Mouse (Mus musculus) heart, adult 11 months (tissue): ENCODE data around the gene Atg4b.
"Not testable (repeated sequence)": the region's sequence is repeated elsewhere in the genome, so short reads cannot be mapped to it uniquely, and the experiment has no call there.

ENCODE experiments used
- DNase-seq: peaks from one replicate; pipeline ENCODE4 v3.0.0; 2022

Gene Atg4b

DNA sequence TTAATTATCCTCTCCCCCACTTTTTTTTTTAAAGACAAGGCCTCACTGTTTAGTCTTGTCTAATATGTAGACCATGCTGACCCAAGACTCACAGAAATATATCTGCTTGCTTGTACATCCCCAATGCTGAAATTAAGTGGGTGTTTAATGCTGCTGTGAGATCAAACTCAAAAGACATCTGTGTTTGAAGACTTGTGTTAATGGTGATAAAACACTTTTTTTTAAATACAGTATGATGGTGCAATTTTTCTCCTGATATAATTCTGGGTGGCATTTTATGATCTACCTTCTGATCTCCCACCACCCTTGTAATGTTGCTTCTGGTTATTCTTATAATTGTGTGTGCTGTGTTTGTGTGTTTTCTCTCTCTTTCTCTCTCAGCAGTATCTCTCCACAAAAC is 4.9 kb downstream of the Atg4b start:
- DNase-seq: no peak

DNA sequence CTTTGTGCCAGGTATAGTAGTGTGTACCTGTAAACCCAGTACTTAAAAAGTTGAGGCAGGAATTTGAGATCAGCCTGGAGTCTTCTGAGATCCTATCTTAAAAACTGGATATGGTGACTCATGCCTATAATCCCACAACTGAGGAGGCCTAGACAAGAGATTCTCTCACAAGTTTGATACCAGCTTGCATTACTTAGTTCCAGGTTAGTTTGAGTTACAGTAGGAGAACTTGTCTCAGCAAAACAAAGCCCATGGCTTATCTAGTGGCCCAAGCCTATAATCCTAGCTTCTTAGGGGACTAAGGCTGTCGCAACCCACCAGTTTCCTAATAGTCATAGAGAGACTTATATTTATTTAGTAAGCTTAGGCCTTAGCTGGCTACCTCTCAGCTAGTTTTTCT is 8.8 kb downstream of the Atg4b start:
- no peak for DNase-seq

DNA sequence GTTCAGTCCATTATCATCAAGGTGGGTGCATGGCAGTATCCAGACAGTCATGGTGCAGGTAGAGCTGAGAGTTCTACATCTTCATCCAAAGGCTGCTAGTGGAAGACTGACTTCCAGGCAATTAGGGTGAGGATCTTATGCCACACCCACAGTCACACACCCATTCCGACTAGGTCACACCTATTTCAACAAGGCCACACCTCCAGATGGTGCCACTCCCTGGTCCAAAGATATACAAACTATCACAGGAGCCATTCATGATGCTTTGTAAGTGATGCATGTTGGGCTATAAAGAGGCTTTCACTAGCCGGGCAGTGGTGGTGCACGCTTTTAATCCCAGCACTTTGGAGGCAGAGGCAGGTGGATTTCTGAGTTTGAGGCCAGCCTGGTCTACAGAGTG is 12.2 kb downstream of the Atg4b start:
- not testable (repeated sequence) for DNase-seq

DNA sequence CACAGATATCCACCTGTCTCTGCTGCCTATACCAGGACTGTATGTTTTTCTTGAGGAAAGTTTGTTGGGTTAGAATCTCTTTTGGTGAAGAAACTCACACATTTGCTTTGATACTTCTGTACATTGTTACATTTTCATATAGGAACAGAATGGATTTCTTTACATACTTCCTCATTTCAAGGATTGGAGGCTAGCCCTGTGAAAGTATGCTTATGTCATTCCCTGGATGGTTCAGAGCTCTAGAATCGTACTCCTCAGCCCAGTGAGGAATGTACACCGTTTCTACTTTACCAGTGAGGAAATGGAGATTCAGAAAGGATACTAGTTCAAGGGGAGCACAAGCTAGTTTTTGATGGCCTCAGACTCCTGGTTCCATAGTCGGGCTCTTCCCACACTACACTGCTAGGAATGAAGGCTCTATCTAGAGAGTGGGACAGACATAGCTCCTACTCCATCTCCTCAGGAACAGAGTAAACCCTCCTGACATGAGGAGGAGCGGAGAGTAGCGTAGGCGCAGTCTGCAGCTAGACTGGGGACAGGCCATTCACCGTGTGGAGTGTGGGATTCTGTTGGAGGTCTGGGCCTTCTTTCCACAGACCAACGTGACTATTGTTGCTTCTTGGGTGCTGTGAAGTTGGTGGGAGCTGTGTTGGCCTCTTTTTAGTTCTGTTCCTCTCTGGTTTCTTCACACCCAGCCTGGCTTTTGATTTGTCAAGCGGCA is 13.7 kb downstream of the Atg4b start:
- DNase-seq: no peak

DNA sequence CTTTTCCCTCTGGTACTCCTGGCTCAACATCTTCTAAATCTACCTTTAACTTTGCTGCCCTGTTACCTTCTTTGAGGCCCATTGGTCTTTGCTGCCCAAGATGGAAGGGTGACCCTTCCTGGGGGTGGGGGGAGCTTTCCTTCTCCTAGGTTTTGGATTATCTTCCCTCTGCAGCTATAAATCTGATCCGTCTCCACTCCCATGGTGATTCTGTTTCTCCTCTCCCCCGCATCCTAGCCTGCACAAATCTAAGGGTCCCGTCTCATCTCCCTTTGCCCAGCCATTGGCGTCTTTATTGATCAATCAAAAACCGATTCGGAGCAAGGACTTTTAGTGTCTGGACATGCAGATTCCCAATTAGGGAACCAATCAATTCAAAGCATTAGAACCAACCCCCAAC is 16.3 kb downstream of the Atg4b start:
- no peak for DNase-seq

DNA sequence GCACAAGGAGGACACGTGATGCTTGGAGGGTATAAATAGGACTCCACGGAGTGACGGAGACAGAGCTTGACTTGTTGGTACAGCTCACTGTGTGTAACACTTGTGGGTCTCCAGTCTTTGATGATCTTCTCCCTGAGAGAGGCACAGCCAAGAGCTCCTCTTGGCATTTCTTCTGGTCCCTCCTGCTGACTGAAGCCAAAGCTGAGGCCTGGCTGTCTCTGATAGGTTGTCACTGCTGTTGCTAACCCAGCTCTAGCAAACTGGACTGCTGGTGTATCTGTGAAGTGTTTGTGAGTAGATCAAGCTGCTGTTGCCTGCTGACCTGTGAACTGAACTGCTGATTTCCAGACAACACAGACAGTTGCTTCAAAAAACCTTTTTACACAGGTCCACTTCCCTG is 18.6 kb downstream of the Atg4b start:
- no peak for DNase-seq

DNA sequence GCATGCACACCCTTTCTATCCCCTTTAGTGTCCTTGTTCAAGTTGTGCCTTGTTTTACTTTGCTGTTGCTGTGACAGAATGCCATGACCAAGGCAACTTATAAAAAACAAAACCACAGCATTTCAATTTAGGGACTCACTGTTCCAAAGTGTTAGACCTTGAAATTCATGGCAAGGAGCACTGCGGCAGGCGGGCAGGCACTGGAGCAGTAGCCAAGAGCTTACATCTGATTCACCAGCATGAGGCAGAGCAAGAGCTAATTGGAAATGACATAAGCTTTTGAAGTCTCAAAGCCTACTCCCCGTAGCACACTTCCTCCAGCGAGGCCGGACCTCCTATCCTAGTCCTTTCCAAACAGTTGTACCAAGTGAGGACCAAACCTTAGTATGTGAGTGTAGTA is 25.4 kb downstream of the Atg4b start:
- no peak for DNase-seq

DNA sequence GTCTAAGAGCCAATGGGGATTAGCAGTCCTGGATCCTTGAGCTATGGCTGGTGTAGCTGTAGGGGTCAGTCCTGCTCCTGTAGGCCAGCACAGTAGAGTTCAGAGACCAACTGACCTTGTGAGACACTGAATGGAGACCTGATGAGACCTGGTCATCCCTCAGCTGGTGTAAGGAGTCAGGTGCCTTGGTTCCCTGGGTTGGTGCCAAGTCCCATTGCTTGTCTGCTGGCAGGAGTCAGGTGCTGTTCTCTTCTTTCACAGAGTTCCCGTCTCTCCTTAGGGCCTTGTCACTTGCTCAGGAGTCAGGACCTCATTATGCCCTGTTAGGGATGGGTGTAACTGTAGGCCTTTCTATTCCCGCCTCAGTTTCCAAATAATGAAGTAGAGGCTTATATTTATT is 35.6 kb downstream of the Atg4b start:
- no peak for DNase-seq

DNA sequence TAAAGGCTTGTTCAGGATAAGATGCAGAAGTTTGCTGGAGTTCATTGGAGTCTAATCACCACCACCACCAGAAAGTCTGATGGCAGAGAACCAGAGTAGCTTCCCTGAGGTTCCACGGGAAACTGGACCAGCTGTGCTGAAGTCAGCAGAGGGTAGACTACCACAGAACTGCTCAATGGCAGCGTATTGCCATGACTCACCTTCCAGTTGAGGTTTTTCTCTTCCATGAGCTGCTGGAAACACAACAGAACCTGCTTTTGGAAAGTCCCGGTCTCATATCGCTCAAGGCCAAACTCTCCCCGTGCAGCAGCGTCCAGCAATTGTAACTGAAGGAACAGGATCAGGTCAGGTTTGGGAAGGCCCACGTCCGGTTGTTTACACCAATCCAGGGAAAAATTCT is 43.2 kb downstream of the Atg4b start:
- no peak for DNase-seq

DNA sequence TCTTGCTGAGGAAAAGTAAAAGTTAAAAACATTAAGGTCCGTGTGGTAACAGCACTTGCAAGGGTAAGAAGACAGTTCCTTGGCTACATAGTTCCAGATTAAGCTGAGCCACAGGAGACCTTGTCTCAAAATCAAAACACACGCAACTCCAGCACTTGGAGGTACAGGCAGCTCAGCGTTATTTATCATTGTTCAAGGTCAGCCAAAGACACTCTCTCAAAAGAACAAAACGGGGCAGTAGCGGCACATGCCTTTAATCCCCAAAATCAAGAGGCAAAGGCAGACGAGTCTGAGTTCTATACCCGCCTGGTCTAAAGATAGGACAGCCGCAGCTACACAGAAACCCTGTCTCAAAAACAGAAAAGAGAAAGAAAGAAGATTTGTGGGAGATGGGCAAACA is 44.6 kb downstream of the Atg4b start:
- no peak for DNase-seq

DNA sequence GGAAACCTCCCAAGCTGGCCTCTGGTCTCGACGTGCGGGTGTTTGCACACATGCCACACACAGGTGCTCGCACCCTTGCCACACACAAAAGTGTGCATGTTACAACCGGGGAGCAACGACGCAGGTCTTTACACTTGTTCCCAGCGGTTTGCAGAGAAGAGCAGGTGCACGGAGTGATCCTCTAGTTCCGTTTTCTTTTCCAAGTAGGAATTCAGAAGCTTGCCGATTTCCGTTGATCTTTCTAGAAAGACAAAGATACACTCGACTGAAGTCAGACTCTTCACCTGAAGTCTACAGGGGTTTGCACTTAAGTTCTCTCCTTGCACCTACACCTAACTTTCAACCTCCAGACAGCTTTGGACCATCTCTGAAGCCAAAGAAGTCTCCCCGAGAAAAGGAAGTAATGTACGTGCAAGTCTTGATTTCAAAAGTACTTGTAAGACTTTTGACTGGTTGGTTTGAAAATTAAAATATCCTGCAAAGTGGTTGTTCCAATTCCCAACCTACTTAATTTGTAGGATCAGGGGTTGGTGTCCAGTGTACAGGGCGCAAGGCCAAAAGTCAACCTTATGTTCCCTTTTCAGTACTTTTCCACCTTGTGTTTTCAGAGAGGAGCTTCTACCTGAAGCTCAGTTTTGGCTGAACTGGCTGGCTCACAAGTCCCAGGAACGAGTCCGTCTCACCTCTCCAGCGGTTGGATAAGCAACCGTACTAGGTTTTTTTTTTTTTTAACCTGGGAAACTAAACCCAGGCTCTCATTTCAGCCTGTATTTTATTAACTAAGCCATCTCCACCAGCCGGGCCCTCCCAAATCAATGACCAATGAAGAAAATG is 49.6 kb downstream of the Atg4b start:
- DNase-seq: peak; percentile 87

DNA sequence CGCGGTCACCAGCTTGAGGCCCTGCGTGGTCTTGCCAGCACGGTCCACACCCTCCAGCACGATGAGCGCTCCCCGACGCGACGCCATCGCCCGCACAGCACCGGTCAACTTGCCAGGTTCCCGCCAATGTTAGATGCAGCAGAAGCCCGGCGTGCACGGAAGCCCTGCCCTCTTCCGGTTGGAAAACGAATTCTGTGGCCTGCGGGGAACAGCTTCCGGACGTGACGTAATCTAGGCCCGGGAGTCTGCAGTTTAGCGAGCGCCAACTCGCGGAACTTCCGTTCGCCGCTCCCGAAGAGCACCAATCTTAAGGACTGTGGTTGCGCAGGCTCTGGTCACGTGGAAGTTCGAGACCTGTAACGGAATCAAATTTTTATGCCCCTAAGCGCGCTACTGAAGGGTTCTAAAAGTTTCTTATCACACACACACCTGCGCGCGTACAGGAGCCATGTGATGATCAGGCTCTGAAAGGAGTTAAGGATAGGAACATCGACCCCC is 50.5 kb downstream of the Atg4b start, which contains the start of gene Dtymk:
Gene Dtymk, minus strand, starts transcription at position 194 of the 498 bp plus-strand sequence.
- DNase-seq: peak; percentile 99

DNA sequence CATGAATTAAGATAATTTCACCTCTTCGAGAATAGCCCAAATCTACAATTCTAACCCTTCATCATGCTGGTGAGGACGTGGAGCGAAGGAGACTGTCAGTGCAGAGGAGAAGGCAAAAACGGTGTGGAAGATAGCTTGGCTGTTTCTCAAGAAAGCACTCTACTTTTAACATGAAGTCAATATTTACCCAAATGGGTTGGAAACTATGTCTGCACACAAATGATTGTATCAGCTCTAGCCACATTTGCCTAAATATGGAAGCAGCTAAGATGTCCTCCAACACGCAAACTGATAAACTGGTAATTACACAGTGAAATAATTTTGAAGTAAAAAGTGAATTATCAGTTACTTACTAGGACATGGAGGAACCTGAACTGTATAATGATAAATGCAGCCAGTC is 51.5 kb downstream of the Atg4b start:
- no peak for DNase-seq

DNA sequence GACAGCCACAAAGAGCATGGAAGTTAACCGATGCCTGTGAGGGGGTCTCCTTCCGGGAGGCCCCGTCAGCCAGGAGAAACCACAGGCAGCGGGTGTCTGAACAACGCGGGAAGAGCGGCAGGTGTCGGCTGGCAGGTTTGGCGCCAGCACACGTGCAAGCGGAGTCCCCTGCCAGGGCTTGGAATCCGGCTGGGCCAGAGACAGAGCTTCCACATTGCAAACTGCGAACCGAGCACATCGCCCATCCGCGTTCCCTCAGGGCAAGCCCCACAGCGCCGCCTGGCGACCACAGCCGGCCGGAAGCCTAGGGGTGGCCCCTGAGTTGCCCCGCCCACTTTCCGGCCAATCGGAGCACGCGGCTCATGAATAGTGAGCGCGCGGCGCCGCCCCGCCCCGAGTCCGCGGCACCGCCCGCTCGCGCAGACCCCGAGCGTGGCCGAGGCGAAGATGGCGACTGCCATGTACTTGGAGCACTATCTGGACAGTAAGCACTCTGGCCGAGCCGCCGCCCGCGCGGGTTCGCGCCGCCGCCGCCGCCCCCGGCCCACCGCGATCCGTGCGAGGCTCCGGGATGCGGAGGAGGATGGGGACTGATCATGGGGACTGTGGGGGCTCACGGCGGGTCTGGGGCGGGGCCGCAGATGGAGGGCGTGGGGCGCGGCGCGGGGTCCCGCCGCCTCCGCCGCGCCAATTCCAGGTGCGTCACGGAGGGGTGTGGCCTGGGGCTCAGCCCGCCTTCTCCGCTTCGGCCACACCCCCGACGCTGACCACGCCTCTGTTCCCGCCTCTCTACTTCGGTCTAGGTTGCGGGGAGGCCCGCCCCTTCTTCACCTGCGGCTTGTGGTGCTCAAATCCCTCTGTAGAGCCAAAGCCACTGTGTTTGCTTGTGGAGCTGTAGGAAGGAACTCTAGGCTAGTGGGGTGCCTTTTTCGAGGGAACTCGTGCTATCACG is 52.5 kb downstream of the Atg4b start, which contains the start of gene Ing5:
Gene Ing5, plus strand, starts transcription at position 410 of the 952 bp plus-strand sequence.
- peak; percentile 100 for DNase-seq

DNA sequence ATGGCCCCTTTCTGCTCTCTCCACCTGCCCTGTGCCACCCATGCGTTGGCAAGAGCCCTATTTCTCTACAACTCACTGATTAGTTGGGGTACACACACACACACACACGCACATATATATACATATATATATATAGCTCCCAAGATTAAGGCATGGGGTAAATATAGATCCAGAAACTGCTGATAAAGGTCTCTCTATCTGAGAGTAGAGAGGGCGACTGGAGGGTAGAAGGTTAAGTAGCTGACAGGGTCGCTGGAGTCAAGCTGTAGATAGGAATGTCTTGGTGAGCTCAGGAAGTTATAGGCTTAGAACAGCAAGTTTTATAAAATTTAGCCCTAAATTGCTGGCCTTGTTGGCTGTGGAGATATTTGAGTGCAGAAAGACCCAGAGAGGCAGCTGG is 53.5 kb downstream of the Atg4b start:
- no peak for DNase-seq

DNA sequence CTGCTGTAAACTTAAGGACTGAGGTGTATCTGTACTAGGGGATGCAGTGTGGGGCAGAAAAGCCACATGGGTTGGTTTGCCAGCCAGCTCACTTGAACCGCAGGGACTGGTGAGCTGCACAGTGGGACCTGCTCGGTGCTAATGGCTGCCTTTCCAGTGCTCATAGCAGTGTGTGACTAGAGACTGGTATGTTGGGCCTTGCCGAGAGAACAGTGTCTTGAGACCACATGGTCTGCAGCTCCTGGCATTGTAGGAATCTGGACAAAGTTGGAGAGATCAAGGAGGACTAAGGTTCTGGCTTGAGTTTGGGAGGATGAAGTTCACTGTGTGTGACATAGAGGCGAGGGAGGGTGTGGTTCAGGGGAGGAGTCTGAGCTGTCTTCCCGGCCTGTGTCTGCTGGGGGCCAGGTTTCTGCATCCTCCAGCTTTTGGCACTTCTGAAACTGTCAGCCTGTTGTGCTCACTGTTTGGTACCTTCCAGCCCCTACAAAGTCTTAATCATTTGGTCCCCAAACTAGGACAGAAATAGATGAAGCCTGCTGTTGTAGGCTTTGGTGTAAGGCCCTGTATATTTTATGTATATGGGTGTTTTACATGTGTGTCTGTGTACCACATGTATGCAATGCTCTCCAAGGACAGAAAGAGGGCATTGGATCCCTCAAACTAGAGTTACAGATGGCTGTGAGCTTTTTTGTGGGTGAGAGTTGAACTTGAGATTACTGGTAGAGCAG is 54.1 kb downstream of the Atg4b start:
- DNase-seq: peak; percentile 93

DNA sequence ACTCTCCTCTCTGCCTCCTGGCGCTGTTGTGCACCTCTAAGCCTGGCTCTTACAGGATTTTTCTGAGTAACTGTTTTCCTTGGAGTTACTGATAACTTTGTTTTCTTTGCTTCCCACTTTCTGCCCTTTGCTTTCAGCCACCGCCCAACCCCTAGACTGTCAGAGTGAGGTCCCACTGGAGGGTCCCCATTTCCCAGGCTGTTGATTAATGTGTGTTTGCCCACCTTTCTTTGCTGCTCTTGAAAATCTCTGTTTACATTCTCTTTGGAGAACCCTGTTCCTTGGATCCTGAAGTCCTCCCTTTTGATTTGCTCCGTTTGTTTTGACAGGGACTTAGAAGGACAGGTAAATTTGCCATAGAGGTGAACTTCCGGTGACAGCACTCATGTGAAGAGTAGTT is 57.6 kb downstream of the Atg4b start:
- peak; percentile 80 for DNase-seq

DNA sequence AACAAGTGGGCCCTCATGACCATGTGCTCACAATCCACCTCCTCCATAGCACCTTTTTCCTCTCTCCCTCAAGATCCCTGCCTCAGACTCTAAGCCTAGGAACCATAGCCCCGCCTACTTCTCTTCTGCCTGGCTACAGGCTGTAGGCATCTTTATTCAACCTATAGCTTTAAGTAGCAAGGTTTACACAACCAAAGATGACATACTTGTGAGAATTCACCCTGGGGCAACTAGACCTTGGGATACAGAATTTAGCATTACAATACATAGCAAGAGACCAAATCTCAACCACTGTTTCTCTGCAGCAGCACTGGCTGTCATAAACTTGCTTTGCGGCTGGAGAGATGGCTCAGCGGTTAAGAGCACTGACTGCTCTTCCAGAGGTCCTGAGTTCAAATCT is 58.7 kb downstream of the Atg4b start:
- DNase-seq: peak; percentile 82

DNA sequence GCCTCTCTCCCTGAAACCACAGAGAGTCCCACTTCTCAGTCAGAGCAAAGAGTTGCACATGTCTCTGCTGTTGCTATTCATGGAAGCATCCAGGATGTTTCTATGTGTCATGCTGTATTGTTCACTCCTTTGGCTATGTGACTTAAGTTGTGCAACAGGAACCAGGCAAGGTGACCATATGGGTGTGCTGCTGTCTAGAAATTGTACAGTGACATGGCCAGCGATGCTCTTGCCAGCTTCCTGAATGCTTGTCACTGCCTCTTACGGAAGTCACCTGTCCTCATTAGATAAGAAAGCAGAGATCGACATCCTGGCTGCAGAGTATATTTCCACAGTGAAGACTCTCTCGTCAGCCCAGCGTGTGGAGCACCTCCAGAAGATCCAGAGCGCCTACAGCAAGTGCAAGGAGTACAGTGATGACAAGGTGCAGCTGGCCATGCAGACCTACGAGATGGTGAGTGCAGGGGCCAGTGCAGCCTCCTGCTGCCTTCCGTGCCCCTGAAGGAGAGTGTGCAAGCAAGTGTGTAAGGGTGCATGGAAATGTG is 60.3 kb downstream of the Atg4b start:
- DNase-seq: no peak

DNA sequence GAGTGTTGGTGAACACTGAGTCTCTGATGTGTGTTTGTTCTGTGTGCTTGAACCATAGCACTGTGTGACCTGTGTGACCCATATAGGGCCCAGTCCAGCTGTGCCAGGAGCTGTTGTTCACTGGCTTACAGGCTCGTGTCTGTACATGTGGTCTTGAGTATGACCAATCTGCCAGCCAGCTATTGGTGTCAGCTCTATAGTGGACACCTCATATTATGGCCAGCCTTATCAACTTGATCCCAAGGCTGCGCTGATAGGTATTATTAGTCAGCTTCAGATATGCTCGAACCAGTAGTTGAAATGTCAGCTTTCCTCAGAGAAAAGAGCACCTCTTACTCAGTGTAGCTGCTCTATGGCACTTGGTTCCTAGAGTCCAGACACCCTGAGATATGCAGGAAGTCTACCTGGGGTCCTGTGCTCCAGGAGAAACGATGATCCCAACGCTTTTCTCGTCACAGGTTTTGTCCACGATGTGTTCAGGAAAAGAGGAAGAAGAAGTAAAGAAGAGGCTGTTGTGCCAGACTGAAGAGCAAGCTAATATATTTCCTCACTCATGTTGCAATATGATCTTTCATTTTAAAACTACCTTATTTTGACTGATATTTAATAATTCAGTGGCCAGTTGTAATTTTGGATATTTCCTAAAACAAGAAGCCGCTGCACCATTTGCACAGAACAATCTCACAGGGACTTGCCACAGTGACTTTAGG is 66.7 kb downstream of the Atg4b start:
- no peak for DNase-seq

DNA sequence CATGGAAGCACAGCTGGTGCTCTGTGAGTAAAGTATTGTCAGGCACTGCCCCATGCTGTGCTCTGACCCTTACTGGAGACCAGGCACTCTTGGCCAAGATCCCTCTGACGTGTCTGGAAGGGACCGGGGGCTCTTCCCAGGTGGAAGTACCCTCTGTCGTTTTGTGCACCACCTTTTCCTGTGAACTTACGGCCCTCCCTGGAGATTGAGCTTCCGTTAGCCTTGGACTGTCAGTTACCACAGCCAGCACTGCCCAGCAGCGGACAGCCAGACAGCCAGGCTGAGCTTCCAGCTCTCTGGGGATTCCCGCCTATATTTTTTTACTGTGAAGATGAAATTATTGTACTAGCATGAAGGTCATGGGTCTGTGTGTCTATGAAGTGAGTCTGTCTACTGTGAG is 67.4 kb downstream of the Atg4b start:
- DNase-seq: peak; percentile 80
